Mouse (Mus musculus): ENCODE measurements around the gene Trim46. TPM values are rescaled to one million over a fixed set of nuclear protein-coding genes. Genes with fewer than 3 reads are reported as not detected.

Gene Trim46
- polyA plus RNA-seq, 1 experiment from 2014 or later: 7.0 TPM

DNA sequence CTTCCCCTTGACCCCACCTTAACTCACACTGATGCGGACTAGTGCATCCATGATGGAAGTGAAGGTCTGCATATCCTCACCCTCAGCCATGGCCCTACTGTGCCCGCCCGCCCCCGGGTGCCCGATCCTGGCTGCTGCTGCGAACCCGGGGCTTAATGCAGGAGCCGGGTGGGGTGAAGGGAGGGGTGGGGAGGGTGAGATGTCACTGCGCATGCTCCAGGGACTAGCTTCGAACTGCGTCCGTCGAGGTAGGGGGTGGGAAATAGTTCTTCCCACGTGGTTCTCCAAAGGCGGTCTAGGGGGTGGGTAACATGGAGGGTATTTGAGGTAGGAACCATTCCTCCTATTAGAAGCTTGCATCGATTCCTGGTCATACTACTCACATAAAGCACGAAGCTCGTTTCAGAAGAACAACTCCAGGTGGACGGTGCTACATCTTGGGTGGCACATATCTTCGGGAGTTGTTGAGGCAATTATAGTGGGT lies 379 bp downstream of the Trim46 start, which contains the start of gene Krtcap2:
Gene Krtcap2 (plus strand): TSS at position 279 of the 484 bp plus-strand sequence.
- Histone ChIP-seq H3K9ac (peak within 1 kb of the TSS; percentile 90), H3K4me1 (peaks cover 45% of the 10 kb centered on the region), H3K9me3 (no peaks in the 10 kb centered on the region), H3K36me3 (peaks cover 34% of the 10 kb centered on the region), H3K4me3 (peak within 1 kb of the TSS; percentile 83), H3K4me2 (peak within 1 kb of the TSS; percentile 90), H3K27me3 (0 out of 2 replicates have a peak, but pooled peaks cover 4% of the 10 kb centered on the region), H3K27ac (peak within 1 kb of the TSS; percentile 79)
- 3% methylated on average over 20 of the region's 20 CpGs for WGBS
- peak; percentile 8; the same call in 1 of the 2 replicates for ATAC-seq (ENCODE audit: insufficient number of reproducible peaks, insufficient read depth, low FRiP score, low TSS enrichment, low read depth)

DNA sequence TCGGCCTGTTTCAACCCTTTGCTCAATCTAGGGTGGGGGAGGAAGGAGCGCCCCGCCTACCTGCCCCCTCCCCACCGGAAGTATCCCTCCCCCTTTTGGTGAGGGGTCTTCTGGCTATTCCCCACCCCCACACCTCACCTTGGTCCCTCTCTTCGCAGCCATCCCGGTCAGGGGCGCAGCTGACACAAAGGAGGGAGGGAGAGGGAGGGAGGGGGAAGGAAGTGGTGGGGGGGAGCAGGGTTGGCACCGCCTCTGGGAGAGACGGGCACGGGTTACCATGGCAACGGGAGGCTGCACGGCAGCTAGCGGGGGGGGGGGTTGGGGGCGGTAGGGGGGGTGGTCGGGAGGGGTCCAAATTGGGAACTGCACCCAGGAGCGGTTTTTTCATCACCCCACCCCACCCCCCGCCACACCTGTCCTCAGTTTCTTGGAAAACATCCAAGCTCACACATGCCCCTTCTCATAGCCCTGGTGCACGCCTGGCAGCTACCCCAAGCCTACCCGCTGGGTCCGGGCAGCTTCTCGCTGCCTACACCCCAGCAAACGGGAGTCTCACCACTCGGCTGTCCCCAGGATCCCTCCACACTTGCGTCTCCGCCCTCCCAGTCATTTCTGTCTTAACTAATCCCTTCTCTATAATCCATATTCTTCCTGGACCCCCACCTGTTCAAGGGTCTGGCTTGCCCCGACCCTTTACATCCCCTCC lies 974 bp downstream of the Trim46 start:
- ATAC-seq (ENCODE audit: insufficient number of reproducible peaks, insufficient read depth, low FRiP score, low TSS enrichment, low read depth): 0 out of 2 replicates have a peak, but pooled peaks have one; percentile 18
- H3K36me3 ChIP-seq: peaks cover 38% of the 10 kb centered on the region
- H3K4me3 ChIP-seq: peak overlapping the region; percentile 83
- 1% methylated on average over 20 of the region's 26 CpGs for WGBS
- H3K27me3 ChIP-seq: 0 out of 2 replicates have a peak, but pooled peaks cover 4% of the 10 kb centered on the region
- peaks cover 42% of the 10 kb centered on the region for H3K4me1 ChIP-seq
- peak overlapping the region; percentile 69 for H3K9ac ChIP-seq
- H3K27ac ChIP-seq: peak overlapping the region; percentile 79
- no peaks in the 10 kb centered on the region for H3K9me3 ChIP-seq
- peak overlapping the region; percentile 90 for H3K4me2 ChIP-seq

DNA sequence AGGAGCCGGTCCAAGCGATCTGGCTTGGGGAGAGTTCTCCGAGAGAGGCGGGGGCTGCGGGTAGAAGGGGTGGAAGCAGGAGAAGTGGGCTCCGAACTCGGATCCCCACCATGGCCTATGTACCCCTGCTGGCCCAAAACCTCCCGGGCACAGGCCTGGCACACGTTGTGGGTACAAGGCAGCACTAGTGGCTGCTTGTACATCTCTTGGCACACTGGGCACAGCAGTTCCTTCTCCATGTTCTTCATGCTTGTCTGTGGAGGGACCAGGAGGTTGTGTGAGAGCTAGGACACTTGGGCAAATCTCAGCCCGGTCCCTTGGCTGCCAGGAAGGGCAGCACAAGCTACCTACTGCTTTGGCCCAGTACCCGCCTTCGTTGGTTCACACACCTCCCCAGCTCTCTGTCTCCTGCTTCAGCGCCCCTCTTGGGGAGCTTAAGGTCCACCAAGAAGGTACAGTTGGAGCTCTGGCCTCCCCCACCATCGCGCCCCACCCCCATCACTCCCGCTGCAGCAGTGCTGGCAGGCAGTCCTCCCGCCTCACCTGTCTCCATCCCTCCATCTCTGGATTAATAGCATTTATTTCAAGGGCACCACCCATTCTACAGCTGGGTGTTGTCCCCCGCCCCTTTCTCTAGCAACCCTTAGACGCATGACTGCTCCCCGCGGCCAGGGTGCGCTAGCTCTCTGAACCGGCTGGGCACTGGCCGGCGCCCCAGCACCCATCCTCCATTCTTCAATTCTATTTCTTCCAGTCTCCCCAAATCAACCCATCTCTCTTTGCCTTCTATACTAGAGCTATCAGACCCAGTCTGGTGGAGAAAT lies 1.7 kb downstream of the Trim46 start:
- Histone ChIP-seq H3K4me1 (peaks cover 42% of the 10 kb centered on the region), H3K27me3 (0 out of 2 replicates have a peak, but pooled peaks cover 4% of the 10 kb centered on the region), H3K9ac (peak overlapping the region; percentile 69), H3K4me3 (peak overlapping the region; percentile 83), H3K27ac (peak overlapping the region; percentile 60), H3K36me3 (peaks cover 37% of the 10 kb centered on the region), H3K9me3 (no peaks in the 10 kb centered on the region), H3K4me2 (peak overlapping the region; percentile 90)
- no peak for ATAC-seq (ENCODE audit: insufficient number of reproducible peaks, insufficient read depth, low FRiP score, low TSS enrichment, low read depth)
- WGBS: 11% methylated on average over 25 of the region's 25 CpGs

DNA sequence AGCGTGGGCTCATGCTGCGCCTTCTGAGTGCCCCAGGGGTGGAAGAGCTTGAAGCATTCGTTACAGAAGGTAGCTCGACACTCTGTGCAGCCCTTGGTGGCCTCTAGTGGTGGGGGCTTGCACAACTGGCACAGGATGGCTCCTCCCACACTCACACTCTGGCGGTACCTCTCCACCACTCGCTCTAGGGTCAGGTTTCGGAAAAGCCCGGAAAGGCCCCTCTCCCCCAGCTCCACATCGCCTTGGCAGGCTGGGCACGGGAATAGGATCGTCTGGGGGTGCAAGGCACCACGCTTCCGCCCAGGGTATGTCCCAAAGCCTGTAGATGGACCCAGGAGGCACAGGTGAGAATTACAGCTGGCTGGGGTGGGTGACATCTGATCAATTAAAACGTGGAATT lies 2.5 kb downstream of the Trim46 start:
- H3K27ac ChIP-seq: peak overlapping the region; percentile 40; the same call in 1 of the 2 replicates
- no peaks in the 10 kb centered on the region for H3K9me3 ChIP-seq
- peak overlapping the region; percentile 83 for H3K4me3 ChIP-seq
- H3K4me1 ChIP-seq: peaks cover 42% of the 10 kb centered on the region
- WGBS: 6% methylated on average over 14 of the region's 14 CpGs
- peak overlapping the region; percentile 54 for H3K9ac ChIP-seq
- ATAC-seq (ENCODE audit: insufficient number of reproducible peaks, insufficient read depth, low FRiP score, low TSS enrichment, low read depth): peak; percentile 44; the same call in 1 of the 2 replicates
- H3K4me2 ChIP-seq: peak overlapping the region; percentile 90
- peaks cover 38% of the 10 kb centered on the region for H3K36me3 ChIP-seq
- H3K27me3 ChIP-seq: 0 out of 2 replicates have a peak, but pooled peaks cover 4% of the 10 kb centered on the region

DNA sequence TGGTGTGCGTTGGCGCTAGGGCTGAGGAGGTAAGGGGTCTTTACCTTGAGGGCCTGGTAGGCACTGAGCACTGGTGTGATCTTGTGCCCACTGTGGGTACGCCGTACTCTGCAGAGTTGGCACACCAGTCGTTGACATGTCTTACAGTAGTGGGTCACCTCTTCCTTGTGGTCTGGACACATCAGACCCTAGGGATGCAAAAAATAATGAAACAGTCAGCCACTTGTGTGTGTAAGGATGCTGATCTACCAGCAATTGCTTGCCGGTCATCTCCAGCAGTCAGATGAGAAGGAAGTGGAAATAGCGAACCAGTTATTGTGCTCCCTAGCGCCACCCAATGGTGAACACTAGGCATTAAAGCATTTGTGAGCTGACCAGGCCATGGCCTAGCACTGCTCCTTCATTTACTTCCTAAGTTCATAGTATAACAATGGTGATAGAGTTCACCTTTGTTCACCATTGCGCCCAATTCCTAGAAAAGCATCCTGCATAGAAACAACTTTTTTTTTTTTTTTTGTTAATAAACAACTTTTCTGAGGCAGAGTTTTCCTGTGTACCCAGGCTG lies 3.7 kb downstream of the Trim46 start:
- Histone ChIP-seq H3K27me3 (0 out of 2 replicates have a peak, but pooled peaks cover 4% of the 10 kb centered on the region), H3K9ac (no peak overlapping the region), H3K36me3 (peaks cover 42% of the 10 kb centered on the region), H3K4me3 (no peak overlapping the region), H3K27ac (no peak overlapping the region), H3K4me2 (no peak overlapping the region), H3K9me3 (no peaks in the 10 kb centered on the region), H3K4me1 (peaks cover 37% of the 10 kb centered on the region)
- ATAC-seq (ENCODE audit: insufficient number of reproducible peaks, insufficient read depth, low FRiP score, low TSS enrichment, low read depth): no peak
- 74% methylated on average over 9 of the region's 9 CpGs for WGBS

DNA sequence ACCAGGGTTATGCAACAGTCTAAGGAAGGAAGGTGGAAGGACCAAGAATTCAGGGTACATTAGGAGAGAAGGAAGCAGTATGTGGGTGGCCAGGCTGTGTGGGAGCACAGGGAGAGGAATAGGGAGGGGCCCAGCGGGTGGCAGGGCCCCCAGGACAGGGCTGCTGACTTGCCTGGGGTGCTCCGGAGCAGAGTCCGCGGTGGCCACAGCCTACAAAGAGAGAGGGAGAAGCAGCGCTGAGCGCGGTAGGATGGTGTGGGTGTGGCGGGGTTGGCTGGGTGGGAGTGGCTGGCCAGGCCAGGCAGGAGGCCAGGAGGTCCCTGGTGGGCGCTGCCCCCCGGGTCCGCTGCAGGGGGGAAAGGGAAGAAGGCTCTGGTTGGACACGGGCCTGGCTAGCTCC lies 7.6 kb downstream of the Trim46 start:
- Histone ChIP-seq H3K4me2 (no peak overlapping the region), H3K9me3 (no peaks in the 10 kb centered on the region), H3K36me3 (peaks cover 69% of the 10 kb centered on the region), H3K4me1 (peaks cover 4% of the 10 kb centered on the region), H3K4me3 (no peak overlapping the region), H3K27me3 (no peaks in the 10 kb centered on the region), H3K9ac (0 out of 2 replicates have a peak overlapping the region, but pooled peaks have one; percentile 40), H3K27ac (no peak overlapping the region)
- WGBS: 75% methylated on average over 12 of the region's 12 CpGs
- ATAC-seq (ENCODE audit: insufficient number of reproducible peaks, insufficient read depth, low FRiP score, low TSS enrichment, low read depth): peak; percentile 7; the same call in 1 of the 2 replicates

DNA sequence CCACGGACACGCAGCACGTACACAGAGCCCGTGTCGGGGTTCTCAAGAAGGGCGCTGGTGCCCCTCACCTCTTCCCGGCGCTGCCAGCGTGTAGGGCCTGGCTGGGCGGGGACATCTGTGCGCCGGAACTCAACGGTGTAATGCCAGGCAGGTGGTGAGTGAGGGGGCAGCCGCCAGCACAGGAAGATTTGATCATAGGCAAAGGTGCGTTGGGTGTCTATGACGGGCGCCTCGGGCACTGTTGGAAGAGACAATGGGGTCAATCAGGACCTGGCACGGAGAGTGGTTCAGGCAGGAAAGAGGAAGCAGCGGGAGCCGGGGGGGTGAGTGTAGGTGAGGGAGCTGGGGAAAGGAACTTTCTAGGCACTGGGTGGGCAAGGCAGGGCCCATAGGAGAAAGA lies 8.4 kb downstream of the Trim46 start:
- Histone ChIP-seq H3K27ac (no peak overlapping the region), H3K9ac (no peak overlapping the region), H3K4me2 (no peak overlapping the region), H3K36me3 (peaks cover 72% of the 10 kb centered on the region), H3K9me3 (no peaks in the 10 kb centered on the region), H3K4me3 (no peak overlapping the region), H3K27me3 (no peaks in the 10 kb centered on the region), H3K4me1 (no peaks in the 10 kb centered on the region; the same call in 1 of the 2 replicates)
- ATAC-seq (ENCODE audit: insufficient number of reproducible peaks, insufficient read depth, low FRiP score, low TSS enrichment, low read depth): no peak
- WGBS: 91% methylated on average over 21 of the region's 21 CpGs

DNA sequence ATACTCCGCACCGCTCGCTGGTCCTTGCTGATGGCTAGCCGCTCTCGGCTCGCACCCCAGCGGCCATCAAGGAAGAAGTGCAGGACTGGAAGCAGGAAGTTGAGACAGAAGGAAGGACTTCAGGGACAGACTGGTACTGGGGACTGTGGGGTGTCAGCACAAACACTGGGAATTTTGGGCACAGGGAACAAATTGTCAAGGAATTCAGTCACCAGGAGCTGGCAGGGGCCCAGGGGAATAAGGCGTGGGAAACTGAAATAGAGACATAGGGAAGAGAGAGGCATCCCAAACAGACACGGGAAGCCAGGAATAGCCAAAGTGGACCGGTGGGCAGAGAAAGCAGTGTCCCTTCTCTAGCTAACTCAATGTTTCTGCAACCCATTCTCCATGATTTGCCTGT lies 9.6 kb downstream of the Trim46 start:
- 82% methylated on average over 10 of the region's 10 CpGs for WGBS
- no peaks in the 10 kb centered on the region for H3K27me3 ChIP-seq
- no peaks in the 10 kb centered on the region; the same call in 1 of the 2 replicates for H3K4me1 ChIP-seq
- peaks cover 64% of the 10 kb centered on the region for H3K36me3 ChIP-seq
- H3K9ac ChIP-seq: no peak overlapping the region
- no peak overlapping the region for H3K27ac ChIP-seq
- no peak overlapping the region for H3K4me2 ChIP-seq
- no peak overlapping the region for H3K4me3 ChIP-seq
- ATAC-seq (ENCODE audit: insufficient number of reproducible peaks, insufficient read depth, low FRiP score, low TSS enrichment, low read depth): no peak
- no peaks in the 10 kb centered on the region for H3K9me3 ChIP-seq

DNA sequence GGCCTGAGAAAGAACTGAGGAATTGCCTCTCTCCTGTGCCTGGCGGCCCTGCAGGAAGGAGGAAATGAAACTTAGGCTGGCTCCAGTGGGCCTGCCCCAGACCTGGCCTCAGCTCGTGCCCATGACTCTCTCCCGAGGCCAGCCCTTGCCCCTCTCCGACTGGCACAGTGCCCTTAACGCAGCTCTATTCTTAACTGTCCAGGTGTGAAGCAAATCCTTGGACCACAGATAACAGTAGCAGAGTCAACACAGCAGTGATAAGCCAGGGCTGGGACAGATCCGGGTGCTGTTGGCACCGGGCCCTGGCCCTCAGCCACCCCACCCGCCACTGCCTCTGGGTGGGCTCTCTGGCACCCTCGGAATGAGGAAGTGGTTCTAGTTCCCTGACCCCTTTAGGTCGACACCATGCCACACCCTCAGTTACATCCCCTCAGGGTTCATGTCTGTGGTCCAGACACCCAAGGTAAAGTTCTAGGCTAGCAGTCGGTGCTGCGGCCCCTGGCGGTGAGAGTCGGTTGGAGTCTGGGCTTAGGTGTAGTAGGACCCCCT lies 12.5 kb downstream of the Trim46 start:
- Histone ChIP-seq H3K4me1 (peaks cover 5% of the 10 kb centered on the region), H3K36me3 (peaks cover 42% of the 10 kb centered on the region), H3K4me3 (no peak overlapping the region), H3K9ac (peak overlapping the region; percentile 36; the same call in 1 of the 2 replicates), H3K9me3 (no peaks in the 10 kb centered on the region), H3K27me3 (peaks cover 19% of the 10 kb centered on the region), H3K4me2 (no peak overlapping the region), H3K27ac (no peak overlapping the region)
- ATAC-seq (ENCODE audit: insufficient number of reproducible peaks, insufficient read depth, low FRiP score, low TSS enrichment, low read depth): no peak
- 80% methylated on average over 14 of the region's 14 CpGs for WGBS

DNA sequence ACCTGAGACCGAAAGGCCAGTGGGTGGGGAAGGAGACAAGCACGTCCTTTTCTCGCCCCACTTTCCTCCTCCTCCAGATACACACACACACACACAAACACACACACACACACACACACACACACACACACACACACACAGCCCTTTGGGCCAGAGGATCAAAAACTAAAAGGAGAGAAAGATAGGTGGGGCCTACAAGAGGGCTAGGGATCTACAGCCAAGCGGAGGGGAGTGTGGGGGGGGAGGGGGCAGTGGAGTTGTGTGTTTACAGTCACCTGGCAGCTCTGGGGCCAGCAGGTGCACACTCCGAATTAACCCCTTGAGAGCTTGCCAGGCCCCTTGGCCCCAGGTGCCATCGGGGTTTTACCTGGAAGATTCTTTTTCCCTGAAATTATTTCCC lies 13.5 kb downstream of the Trim46 start:
- Histone ChIP-seq H3K27me3 (peaks cover 19% of the 10 kb centered on the region), H3K4me1 (peaks cover 10% of the 10 kb centered on the region), H3K9ac (no peak overlapping the region), H3K4me3 (no peak overlapping the region), H3K36me3 (peaks cover 32% of the 10 kb centered on the region), H3K9me3 (no peaks in the 10 kb centered on the region), H3K4me2 (no peak overlapping the region), H3K27ac (no peak overlapping the region)
- ATAC-seq (ENCODE audit: insufficient number of reproducible peaks, insufficient read depth, low FRiP score, low TSS enrichment, low read depth): no peak
- 56% methylated on average over 6 of the region's 6 CpGs for WGBS

DNA sequence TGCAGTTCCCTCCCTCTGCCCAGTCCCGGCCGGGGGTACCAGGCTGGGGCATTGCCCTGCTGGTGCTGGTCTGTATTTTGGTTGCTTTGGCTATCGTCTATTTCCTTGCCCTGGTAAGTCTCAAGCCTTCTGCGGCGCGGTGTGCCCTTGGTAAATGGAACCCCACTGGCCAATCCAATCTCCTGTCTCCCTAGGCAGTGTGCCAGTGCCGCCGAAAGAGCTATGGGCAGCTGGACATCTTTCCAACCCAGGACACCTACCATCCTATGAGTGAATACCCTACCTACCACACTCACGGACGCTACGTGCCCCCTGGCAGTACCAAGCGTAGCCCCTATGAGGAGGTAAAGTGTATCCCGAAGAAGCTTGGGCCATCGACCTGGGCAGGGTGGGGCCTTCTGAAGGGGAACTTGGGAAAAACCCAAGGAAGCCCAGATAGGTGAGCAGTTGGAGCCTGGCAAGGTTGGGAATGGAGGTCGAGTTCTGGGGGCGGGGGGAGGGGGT lies 14.3 kb downstream of the Trim46 start:
- H3K27me3 ChIP-seq: peaks cover 19% of the 10 kb centered on the region
- 71% methylated on average over 16 of the region's 16 CpGs for WGBS
- H3K9me3 ChIP-seq: no peaks in the 10 kb centered on the region
- no peak overlapping the region for H3K4me2 ChIP-seq
- no peak overlapping the region for H3K4me3 ChIP-seq
- H3K9ac ChIP-seq: no peak overlapping the region
- H3K27ac ChIP-seq: no peak overlapping the region
- peaks cover 14% of the 10 kb centered on the region for H3K4me1 ChIP-seq
- no peak for ATAC-seq (ENCODE audit: insufficient number of reproducible peaks, insufficient read depth, low FRiP score, low TSS enrichment, low read depth)
- H3K36me3 ChIP-seq: peaks cover 27% of the 10 kb centered on the region

Measured in embryonic facial prominence, embryonic 13.5 days (tissue).